Mouse (Mus musculus) MEL-GATA-1-ER (cell line): Measurements from ENCODE around the gene Zbtb21.
"Not testable (repeated sequence)": the region's sequence is repeated elsewhere in the genome, so short reads cannot be mapped to it uniquely, and the experiment has no call there.

ENCODE experiments used
- DNase-seq: peaks from one replicate; pipeline ENCODE4 v3.0.0-alpha.2; 2012; ENCODE audit warnings: low read depth; ENCODE audit errors: extremely low read depth

Gene Zbtb21

GRCm38 (mm10) chr16:97948836-97949235, 13.6 kb downstream of the Zbtb21 start:
- no peak for DNase-seq

- DNase-seq: not testable (repeated sequence)
Measured at GRCm38 (mm10) chr16:97946993-97947392, 15.4 kb downstream of the Zbtb21 start.

GRCm38 (mm10) chr16:97941844-97942243, 20.6 kb downstream of the Zbtb21 start:
- no peak for DNase-seq

GRCm38 (mm10) chr16:97940471-97940973, 21.9 kb downstream of the Zbtb21 start:
- no peak for DNase-seq

DNA sequence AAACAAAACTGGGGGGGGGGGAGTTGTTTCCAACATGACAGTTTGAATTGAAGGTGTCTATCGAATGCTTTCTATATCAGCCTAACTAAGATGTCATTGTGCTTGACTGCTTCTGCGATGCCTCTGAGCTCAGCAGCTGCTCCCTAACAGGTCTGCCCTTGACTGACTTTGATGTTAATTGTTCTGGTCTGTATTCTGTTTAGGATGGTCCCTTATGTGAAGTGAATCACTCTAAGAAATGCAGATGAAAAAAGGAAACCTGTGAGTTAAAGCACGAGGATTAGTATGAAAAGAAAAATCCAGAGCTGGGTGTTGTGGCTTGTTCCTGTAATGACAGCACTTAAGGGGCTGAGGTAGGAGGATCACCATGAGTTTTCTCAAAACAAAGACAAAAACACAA, 26.6 kb downstream of the Zbtb21 start:
- DNase-seq: no peak

DNA sequence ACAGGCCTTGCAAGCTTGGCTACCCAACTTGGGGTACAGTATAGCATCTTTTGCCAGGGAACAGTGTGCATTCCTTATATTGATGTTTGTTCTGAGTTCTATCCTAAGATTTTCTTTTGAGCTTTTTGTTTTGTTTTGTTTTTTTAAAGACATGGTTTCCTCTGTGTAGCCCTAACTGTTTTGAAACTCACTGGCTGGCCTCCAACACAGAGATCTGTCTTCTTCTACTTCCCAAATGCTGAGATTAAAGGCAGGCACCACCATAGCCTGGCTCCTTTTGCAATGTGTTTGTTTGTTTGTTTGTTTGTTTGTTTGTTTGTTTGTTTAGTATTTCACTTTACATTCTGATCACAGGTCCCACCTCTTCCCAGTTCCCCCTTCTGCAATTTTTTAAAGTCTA, 32.2 kb downstream of the Zbtb21 start:
- no peak for DNase-seq

- no peak for DNase-seq
Measured at GRCm38 (mm10) chr16:97929520-97929919, 32.9 kb downstream of the Zbtb21 start.

DNA sequence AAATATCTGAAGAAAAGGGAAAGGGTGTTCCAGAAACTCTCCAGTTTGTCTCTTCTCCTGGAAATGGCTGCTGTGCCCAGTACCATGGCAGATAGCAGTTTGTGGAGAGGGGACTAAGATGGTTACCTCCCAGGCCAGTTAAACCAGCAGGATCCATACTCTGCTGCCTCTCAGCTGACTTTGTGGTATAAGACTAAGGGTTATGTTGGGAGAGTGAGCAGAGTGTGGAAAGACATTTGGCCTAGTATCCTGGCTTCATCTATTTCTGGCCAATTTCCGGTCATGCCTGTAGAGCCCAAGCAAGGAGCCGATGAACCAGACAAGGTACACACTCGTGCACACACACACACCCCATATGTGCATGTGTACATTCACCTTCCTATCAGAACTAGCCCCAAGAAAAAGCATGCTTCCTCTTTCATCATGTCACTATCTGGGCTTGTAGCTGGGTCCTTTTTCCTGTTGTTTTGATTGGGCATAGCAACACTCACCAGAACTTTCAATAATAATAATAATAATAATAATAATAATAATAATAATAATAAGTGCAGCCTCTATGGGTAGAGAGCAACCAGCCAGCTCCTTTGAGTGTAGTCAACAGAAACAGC, 35.0 kb downstream of the Zbtb21 start:
- DNase-seq: no peak

DNA sequence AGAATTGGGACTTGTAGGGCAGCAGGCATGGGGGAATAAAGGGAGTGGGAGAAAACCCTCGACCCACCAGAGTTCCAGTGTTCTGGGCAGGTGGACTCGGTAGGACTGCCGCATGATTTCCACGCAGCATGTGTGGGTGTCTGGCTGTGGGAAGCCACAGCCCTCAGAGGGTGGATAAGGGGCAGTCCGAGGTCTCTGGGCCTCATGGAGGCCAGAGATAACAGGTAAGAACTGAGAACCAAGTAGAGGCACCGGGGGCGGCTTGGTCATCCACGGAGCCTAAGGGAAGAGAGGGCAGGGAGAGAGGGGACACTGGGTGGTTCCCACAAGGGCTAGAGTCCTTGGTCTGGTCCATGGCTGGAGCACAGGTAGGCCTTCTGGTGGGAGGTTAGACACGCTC, 36.0 kb downstream of the Zbtb21 start:
- DNase-seq: no peak

DNA sequence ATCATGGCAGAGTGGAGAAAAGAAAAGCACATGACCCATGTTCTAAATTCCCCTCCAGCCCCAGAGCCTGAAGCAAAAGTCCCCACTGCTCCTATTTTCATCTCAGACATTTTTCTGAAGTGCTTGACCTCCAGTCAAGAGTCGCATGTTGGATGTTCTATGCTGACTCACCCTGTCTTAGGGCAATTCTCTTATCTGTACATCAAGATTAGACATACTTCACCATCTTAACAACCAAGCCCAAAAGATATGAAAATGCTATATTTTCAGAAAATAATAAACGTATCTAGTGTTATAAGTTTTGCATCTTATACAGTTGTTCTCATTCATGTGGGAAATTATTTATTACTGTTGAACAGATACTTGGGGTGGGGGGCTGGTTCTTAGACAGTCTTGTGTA, 36.7 kb downstream of the Zbtb21 start:
- DNase-seq: no peak

- DNase-seq: no peak
Measured at GRCm38 (mm10) chr16:97923700-97924099, 38.7 kb downstream of the Zbtb21 start.

- DNase-seq: no peak
Measured at GRCm38 (mm10) chr16:97922779-97923126, 39.7 kb downstream of the Zbtb21 start.

DNA sequence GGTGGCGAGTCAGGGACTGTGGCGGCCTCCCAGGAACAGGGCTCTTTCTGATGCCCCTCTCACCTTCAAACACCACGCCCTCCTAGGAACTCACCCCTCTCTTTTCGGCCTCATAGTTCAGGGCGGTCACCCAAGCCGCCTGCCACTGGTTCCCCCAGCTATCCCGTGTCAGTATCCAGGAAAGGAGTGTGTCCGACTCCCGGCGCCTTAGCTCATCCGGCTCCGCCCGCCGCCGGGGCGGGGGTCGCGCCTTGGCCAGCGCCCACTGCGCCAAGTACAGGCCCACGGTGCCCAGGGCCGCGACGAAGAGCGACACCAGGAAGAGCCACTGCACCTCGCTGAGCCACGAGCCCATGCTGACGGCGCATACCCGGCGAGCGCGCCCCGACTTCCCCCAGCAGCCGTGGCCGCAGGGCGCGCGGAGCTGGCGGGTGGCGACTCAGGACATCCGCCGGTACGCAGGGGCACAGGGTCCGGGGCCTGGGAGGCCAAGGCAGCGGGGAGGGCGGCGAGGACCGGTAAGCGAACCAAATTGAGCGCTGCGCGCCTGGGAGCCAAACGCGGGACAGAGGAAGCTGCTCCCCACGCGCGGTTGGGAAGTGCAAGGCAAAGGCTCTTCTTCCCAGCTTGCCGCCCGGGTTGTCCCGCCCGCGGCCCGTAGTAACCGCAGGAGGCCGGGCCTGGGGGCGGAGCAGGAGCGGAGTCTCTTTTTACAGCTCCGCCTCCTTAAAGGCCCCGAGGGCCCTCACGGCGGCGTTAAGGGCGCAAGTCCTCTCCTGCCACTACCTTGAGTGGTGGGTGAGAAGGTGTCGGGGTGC, 40.3 kb downstream of the Zbtb21 start:
- DNase-seq: peak; percentile 65

DNA sequence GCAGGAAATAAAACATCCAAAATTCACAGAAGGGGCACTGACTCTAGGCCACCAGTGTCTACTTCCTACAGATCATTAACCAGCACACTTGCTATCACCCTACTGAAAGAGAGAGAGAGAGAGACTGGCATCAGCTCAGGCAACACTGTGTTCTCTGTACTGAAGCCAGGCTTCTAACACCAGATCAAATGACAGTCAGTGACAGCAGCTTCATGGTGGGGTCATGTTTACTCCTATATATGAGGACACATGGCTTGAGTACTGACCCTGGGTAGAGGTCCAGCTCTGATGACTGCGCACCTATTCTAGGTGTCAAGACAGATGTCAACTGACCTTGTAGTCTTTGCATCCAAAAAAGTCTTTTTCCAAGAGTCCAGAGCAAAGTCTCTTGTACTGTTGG, 41.8 kb downstream of the Zbtb21 start:
- no peak for DNase-seq

- DNase-seq: no peak
Measured at GRCm38 (mm10) chr16:97919793-97920192, 42.6 kb downstream of the Zbtb21 start.

GRCm38 (mm10) chr16:97912873-97913272, 49.5 kb downstream of the Zbtb21 start:
- no peak for DNase-seq

GRCm38 (mm10) chr16:97909356-97909755, 53.1 kb downstream of the Zbtb21 start:
- DNase-seq: no peak

DNA sequence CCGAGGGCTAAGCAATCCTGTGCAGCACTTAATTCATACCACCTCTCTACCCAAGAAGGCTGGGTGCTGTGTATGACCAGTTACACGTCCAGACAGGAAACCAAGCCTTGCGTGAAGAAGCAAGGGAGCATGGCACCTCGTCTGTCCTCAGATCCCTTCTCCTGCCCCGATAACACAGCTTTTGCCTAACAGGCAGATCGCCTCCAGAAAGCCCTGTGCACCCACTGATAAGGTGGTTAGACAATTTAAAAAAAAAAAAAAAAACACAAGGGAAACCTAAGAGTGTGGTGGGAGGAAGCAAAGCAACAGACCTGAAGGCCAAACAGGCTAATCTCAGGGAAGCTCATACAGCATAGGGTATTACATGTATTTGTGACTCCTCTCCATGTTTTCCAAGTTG, 54.9 kb downstream of the Zbtb21 start:
- peak; percentile 64 for DNase-seq

GRCm38 (mm10) chr16:97906337-97906736, 56.1 kb downstream of the Zbtb21 start:
- DNase-seq: no peak

- no peak for DNase-seq
Measured at GRCm38 (mm10) chr16:97905449-97905991, 56.9 kb downstream of the Zbtb21 start.

DNA sequence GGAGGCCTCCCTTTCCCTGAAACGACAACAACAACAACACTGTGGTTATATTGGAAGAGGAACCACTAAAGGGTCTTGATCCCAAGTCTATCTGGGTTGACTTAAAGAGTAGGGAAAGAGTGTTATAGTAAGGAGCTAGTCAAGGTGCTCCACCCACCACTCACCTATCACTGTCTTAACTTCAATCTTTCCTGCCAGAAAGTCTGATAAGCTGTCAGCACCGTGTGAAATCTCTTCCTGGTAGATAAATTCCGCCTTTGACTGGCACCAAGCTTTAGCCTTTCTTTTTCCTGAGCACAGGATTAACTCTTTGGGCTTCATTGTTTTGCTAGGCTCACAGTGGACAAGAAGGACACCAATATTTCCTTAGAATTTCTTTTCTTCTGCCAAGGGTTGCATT, 58.4 kb downstream of the Zbtb21 start:
- no peak for DNase-seq

DNA sequence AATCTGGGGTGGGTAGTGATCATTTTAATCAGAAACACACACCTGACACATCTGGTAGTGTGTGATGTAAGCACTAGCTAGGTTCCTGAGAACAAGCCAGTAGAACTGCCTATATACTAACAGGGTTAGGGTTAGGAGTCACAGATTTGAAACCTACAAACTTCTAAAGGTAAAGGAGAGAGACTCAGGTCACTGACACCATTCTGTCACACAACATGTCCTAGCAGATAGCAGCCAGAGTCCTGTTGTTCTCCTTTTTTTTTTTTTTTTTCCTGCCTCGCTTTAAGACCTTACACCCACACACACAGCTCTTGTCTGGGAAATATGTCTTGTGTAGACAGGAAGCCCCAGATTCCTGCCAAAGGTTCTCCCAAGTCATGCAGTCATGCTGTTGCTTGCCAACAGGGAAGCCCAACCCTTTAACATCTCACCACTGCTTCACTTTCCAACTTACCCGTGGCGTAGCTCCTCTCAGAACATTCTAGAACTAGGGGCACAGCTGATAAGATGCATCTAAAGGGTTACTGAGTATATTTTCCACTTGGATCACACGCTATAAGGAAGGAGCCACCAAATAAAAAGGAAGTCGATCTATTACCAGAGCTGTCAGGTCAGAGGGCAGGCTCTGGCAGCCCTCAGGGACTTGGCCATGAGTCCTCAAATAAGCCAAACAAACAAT, 64.9 kb downstream of the Zbtb21 start:
- DNase-seq: no peak
